Mouse (Mus musculus): ENCODE measurements around the gene Ano10.

Ano10 gene

DNA sequence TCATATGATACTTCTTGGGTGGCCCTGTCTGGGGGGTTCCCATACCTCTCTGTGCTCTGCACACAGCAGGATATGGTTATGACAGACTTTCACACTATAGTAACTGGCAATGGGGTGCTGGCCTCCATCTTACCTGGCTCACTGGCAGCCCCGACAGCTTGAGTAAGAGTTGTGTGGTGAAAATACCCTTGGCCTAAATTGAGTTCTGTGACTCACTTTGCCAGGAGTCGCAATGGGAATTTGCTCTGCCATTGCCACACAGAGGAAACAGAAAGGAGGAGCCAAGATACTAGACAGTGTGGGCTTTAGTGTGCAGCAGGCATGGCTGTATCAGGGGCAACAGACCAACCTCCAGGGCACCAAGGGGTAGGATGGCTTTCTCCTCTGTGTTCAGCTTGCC lies 4.0 kb downstream of the Ano10 start:
- DNase-seq (ENCODE audit: low read depth, low spot score) = no peak

DNA sequence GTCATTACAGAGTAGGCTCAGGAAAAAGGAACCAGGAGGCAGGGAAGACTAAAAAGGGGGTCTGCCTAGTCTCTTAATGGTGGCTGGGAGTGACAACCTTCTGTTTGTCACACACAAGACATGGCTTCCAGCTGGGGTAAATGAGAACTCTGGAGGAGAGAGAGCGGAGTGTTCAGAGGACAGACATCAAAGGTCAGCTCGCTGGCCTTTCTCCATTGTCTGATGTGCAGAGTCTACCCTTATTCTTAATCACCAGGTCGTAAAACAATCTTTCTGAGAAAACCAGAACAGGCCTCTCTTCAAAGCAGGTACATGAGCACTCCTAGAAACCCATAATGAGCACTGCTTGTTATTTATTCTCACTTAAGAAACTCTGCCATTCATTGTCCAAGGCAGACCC lies 5.8 kb downstream of the Ano10 start:
- DNase-seq (ENCODE audit: low read depth, low spot score) = no peak

DNA sequence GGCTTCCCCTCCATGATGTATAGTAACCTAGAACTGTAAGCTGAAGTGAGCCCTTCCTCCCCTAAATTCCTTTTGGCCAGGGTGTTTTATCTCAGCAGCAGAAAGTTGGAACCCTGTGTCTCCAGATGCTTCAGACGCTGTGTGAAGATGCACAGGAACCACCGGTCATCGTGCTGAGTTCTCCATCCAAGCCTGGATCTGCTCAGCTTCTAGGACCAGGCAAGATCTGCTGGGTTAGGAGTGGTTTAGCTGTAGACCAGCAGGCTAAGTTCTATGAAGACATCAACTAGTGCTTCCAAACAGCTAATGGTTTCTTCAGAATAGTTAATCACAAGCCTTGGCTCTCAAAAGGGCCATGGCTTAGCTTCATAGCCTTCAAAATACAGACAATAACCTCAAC lies 6.7 kb downstream of the Ano10 start:
- DNase-seq (ENCODE audit: low read depth, low spot score) = no peak

DNA sequence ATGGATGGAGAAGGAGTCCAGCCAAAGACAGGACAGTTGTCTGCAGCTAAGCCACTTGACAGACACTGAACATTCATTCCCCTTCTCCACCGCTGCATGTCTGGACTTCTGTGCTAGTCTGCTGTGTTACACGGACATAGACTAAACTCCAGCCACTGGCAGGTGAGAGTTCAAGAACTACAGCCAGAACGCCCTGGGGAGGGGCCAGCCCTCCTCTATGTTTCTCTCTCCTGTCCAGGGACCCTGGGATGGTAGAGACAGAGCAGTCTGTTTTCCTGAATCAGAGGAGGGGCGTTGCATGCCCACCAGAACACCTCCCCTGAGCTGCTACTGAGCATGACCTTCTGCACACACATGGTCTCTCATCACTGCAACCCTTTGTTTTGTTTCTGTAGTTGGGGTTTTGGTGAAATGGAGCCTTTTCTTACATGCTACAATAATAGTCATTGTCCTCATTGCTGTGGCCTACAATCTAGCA lies 8.4 kb downstream of the Ano10 start:
- DNase-seq (ENCODE audit: low read depth, low spot score) = no peak

DNA sequence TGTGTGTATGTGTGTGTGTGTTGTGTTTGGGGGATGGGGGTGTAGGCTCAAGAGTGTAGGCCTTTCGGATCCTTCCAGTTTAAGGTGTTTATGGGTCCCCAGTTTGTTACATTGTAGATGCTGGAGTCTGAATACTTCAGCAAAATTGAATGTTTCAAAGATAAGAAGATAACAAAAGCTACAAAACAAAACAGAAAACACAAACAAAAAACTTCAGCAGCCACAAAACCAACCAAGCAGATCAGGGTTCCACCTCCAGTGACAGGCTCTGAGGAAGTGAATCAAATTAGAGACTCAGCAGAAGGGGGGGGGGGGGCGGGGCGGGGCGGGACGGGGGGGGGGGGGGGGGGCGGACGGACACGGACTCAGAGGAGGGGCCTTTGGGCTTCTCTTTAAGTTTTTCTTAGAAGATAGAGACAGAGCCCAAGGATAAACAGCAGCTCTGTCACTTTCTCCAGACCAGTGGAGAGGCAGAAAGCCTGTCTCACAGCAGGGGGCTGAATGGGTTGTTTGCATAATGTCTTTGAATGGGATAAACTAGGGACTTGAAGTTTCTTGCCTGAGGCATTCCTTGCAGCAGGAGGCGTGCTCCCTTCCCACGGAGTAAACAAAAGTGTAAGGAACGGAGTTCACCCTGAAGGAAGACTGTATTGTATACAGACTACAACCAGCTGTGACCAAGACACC lies 8.9 kb downstream of the Ano10 start:
- DNase-seq (ENCODE audit: low read depth, low spot score) = peak; percentile 97

DNA sequence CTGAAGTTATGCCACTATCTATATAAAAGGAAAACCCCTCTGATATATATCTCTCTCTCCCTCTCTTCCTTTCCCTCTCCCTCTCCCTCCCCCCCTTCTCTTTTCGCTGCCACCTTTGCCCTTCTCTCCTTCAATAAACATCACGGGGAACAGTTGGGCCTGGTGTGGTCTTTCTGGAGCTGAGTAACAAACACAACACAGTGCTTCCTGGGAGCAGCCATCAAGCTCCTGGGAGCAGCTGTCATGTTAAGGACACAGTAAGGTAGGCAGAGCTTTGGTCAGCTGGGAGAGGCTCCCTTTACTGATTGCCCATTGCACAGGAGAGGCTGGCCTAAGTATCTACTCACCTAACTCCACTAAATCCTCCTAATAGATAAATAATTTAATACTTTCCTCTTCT lies 9.5 kb downstream of the Ano10 start:
- DNase-seq (ENCODE audit: low read depth, low spot score) = no peak

DNA sequence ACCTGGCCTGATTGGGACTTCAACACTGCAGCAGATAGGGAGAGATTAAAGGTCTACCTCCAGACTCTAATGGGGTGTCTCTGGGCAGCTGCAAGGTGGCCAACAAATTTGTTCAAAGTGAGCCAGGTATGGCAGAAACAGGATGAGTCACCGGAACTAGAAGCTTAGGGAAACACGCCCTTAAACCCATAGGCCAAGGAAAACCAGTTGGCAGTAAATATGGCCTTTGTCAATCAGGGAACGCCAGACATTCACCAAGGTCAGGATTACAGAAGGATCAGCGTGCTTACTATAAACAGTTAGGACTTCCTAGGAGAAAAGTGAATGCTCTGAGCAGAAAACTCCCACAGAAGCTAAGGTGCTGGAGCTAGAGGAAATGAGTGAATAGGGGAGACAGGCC lies 13.2 kb downstream of the Ano10 start:
- DNase-seq (ENCODE audit: low read depth, low spot score) = no peak

DNA sequence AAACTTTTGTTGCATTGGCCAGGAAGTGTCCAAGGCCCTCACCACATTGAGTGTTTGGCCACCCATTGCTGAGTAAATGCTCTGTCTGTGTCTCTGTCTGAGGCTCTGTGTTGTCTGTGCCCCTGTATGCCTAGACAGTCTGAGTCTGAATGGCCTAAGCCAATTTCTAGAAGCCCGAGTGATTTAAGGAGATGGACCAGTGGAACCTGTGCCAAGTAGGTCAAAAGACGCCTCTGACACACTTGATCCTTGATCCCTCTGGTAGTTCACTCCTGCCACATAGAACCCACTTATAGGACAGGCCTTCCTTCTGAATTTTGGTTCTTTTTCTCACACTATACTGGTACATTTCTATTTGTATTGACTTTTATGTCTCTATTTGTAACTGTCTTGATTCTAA lies 17.6 kb downstream of the Ano10 start:
- DNase-seq (ENCODE audit: low read depth, low spot score) = no peak

DNA sequence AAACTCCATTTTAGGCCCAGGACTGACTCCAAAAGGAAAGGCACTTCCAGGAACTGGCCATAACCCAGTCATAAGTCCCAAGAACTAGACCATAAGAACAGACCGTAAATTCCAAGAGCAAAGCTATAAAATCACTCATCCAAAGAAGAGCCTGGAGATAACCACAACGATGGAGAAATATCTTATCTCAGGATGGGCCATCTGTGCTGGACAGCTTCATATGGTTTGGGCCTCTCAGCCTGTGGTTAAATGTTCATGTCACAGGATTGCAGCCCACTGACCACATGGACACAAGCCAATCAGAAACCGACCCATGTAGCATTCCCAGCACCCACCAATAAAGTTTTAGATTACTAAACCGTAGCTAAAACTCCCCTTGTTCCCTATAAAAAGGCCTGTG lies 18.1 kb downstream of the Ano10 start:
- DNase-seq (ENCODE audit: low read depth, low spot score) = no peak

DNA sequence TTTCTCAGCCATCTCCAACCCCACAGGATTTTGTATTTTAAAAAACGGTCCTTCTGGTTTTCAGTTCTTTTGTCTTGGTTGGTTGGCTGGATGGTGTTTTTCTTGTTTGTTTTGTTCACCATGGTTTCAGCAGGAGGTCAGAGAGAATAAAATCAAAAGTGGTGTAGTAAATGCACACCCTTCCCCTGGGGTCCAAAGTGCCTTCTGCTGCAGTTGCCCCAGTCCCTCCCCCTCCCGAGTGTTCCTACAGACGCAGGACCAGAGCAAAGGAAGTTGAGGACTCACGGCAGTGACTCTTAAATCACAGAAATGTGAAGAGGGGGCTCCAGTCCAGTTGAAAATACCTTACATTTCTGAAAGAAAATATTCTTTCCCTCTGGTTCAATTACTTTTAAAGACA lies 19.9 kb downstream of the Ano10 start:
- DNase-seq (ENCODE audit: low read depth, low spot score) = no peak

DNA sequence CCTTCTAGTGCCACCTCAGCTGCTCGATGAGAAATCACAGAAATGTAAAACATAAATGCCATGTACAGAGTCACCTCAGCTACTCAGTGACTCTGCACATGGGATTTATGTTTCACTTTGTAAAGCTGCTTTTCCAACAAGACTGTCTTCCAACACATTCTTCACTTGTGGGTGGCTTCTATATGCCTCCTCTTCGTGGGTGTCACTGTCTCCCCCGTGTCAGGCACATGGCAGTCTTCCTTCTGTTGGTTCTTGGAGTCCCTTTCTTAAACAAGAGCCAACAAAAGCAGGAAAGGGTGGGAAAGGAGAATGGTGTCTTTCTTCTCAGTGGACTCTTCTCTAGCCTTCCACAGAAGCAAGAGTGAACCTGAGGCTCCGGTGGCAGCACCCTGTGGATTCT lies 20.3 kb downstream of the Ano10 start:
- no peak for DNase-seq (ENCODE audit: low read depth, low spot score)

DNA sequence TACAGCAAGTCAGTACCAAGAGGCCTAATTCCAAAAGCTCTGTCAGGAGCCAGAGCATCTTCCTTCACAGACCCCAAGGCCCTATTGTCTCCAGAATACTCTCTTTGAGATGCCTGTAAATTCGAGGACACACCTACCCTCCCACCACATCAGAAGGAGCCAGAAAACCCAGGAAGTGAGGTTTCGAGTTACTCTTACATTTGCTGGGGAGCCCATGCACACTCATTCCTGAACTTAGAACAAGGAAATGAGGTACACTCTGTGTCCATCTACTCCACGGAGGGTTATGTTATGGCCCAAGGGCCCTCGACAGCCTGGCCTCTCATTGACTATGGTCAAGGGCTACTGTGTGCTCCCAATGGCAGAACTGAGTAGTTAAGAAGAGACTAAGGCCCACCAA lies 22.4 kb downstream of the Ano10 start:
- no peak for DNase-seq (ENCODE audit: low read depth, low spot score)

DNA sequence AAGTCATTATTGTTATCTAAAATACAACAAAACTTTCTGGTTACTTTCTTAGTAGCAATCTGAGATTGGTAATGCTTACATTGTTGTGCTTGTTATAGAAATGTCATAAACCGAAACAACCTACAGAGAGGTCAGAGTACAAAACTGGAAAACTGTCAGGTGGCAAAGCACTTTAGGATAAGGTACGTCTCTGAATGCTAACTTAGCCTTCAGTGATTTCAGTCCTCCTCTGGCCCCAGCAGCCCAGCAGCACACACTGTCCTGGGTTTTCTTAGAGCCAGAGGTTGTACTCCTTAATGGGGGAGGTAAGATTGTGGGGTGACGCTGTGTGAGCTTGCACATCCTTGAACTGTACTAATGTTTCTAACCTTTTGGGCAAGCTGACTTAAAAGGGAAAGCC lies 22.9 kb downstream of the Ano10 start:
- DNase-seq (ENCODE audit: low read depth, low spot score) = no peak

DNA sequence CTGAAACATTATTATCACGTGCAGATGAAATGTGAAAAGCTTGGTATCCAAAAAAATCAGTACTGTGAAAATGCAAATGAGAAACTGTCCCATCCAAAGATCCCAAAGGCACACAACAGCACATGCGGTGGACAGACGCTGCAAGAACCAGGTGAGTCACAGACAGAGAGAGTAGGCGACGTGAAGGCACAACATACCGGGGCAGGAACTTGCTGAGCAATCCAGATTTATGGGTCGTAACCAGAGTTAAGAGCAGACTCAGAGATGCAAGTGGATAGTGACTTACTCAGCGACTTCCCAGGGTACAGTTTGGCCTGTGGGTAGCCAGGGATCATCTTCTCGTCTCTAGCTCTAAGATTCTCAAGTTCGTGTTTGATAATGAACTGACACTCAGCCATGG lies 23.3 kb downstream of the Ano10 start:
- DNase-seq (ENCODE audit: low read depth, low spot score) = no peak

DNA sequence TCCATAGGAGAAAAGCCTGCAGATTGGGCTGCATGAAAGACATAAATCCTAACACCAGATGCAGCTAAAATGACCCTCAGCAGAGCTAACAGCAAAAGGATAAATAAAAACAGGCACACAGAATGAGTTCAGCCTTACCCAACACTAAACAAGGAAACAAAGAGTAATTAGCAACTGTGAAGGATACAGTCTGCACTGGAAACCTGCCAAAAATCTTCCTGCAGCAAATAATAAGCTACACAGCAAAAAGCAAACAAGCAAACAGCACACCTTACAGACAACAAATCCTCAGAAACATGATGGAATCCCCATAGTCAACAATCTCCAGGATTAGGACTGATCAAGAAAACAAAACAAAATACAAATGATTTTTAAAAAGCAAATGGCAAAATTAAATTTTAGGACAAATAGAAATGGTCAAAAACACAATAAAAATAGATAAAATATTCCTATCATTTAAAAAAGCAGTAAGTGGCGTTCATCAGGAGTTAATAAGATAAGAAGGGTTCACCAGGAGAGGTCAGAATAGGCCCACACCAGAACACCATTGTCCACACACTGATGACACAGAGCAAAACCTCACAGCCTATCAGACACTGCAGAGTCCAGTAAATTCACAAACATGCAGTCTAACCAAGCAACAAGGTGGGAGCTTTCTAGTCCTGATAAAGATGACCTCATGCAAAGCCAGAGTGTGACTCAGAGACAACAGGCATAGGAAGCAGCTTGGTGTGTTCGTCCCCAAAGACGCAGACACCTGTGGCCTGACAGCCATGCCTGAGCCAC lies 24.8 kb downstream of the Ano10 start:
- no peak for DNase-seq (ENCODE audit: low read depth, low spot score)

DNA sequence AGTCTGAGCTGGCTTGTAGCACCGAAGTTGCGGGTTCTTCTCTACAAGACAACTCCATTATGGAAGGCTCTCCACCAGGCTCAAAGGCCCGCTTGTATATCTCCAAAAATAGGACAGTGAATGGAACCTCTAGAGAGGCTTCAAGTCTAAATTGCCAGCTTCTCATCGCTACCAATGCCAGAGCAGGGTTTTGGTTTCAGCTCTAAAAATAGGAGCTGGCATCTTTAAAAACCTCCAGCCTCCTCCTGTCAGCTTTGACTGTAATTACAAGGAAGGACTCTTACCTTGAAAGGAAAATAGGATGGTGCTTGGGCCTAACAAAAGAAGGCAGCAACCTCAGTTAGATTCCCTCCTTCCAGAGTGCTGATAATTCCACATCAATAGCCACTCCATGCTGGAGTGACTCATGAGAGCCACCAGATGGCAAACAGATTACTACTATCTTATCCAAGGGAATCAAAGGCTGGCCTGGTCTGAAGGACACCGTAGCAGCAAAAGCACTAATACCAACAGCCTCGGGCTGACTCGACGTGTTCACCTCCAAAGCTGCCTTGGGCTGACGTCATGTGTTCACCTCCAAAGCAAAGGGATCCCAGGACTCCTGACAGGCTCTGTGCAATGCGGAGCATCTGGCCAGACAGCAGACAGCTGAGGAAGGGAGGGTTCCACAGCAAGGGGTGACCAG lies 28.6 kb downstream of the Ano10 start:
- no peak for DNase-seq (ENCODE audit: low read depth, low spot score)

DNA sequence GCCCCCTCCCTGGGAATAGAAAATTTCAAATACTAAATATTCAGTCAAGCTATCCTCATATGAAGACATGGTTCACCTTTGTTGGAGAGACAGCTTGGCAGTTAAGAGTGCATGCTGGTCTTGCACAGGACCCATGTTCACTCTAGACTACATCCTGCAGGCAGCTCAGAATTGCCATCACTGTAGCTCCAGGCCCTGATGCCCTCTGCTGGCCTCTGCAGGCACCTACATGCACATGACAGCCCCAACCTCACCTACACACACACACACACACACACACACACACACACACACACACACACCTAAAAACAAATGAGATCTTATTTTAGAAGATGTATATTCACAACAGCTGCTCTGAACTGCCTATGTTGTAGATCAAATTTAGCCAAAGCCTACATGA lies 31.1 kb downstream of the Ano10 start:
- DNase-seq (ENCODE audit: low read depth, low spot score) = peak; percentile 59

DNA sequence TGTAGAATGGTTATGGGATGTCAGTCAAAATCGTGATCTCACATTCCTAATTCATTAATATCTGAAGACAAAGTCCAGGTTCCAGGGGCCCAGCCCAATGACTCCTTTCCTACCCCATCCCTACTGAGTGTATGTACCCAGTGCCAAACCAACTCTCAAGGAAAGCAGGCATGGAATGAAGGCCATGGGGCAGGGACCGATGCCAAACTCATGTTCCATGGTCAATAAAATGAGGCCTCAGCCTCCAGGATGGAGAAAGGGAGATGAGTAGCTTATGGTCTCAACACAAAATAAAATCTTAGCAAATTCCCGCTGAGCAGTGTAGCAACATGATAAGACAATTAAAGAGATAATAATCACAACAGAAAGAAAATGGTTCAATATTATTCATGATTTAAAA lies 39.8 kb downstream of the Ano10 start:
- no peak for DNase-seq (ENCODE audit: low read depth, low spot score)

DNA sequence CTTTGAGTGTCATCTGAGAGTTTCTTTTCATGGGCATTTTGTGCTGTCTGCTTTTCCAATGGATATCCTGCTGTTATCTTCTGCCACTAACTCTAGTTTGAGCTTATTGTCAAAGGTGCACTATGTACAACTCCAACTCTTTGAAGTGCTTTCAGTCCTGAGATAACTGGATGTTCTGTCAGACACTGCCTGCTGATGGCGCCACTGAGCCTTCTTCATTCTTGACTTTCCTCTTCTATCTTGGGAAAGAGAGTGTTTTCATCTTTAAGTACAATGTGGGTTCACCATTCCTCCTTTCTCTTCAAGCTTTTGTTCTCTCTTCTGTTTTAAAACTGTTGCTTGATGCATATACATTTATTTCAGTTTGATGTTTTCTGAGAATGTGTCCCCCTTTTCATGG lies 42.1 kb downstream of the Ano10 start:
- no peak for DNase-seq (ENCODE audit: low read depth, low spot score)

DNA sequence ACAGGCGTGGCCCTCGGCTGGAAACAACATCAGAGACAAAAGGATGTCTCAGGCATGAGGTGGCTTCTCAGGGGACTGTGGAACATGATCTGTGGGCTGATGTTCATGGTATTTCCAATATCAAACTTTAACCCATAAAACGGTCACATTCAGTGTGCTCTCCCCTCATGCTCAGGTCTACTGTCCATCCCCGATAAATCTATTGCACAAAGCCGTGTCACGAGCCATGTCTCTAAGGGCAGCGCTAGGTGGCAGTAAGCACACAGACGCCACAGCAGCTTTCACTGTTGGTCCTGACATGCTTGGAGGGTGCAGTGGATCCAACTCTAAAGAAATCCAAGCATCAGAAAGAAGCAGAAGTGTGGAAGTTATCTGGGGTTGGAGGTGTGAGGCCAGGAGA lies 46.1 kb downstream of the Ano10 start:
- DNase-seq (ENCODE audit: low read depth, low spot score) = peak; percentile 68

DNA sequence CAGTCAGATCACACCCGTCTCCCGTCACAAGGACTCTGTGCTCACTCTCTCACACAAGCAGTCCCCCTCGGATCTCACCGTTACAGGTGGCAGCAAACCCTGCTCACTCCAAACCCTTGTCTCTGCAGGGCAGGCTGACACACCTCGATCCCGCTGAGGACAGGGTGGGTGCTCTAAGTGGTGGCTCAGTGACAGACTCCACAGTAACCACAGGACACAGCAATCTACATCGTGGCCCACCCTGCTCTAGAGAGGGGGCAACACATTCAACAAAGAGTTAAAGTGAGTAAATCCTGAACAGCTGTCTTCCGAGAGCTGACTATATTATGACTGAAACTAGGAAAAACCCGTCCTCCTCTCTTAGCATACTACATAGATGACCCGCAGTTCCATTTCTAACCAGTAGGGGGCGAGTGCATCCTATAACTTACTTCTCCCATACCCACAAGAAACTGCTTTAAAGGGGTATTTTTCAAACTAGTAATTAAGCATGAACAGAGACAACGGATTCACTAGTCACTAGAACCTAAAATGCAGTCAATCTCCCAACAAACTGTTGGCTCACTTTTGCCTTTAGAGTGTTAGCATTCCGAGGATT lies 46.7 kb downstream of the Ano10 start:
- peak; percentile 62 for DNase-seq (ENCODE audit: low read depth, low spot score)

DNA sequence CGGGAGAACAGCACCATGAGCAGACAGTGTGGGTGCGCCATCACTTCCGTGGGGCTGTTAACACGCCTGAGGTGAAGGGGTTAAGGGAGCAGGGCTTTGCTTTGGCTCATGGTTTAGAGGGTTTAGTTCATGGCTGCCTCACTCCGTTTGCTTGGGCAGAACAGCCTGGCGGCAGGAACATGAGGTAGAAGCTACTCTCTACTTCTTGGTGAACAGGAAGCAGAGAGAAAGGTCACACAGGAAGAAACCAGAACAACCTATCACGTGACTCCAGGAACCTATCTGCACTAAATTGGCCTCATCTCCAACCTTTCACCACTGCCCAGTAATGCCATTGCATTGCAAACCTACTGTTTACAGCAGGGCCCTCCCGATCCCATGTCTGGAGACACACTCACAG lies 48.3 kb downstream of the Ano10 start:
- no peak for DNase-seq (ENCODE audit: low read depth, low spot score)
